Mouse (Mus musculus): ENCODE results near the gene Gm30191. TPM values are rescaled to one million over a fixed set of nuclear protein-coding genes. Genes with fewer than 3 reads are reported as not detected.
A peak's percentile ranks its signal among the peaks of the same experiment; 100 is the strongest.

The Gm30191 gene
- polyA plus RNA-seq, 1 experiment from 2014 or later: not detected

- ChIA-PET CTCF (interaction anchor here (0.9 to 1.7 kb wide), 2 partner anchors 17 to 51 kb away, joined by 3 to 4 read pairs; partner anchors contain the start of gene Cep85), POLR2A (no interaction called here)
- no peak for ATAC-seq
- in situ Hi-C loops (cut with MboI; ENCODE audit: low pct_unique_long_range_greater_than_20kb): no loop called here
- DNase-seq (ENCODE audit: low read depth, low spot score): no peak
- TF ChIP-seq CTCF (IDR thresholded peaks at IDR 0.05): no peak
- no peaks in the 10 kb centered on the region for H3K27me3 ChIP-seq
These were observed 9.0 kb upstream of the Gm30191 start for GRCm38 (mm10) chr4:134237582-134238278.

GRCm38 (mm10) chr4:134238279-134238651 lies 8.5 kb upstream of the Gm30191 start, which contains the start of gene Cnksr1:
Cnksr1 (minus strand) TSS chr4:134238399.
- CTCF ChIA-PET: interaction anchor here (0.9 to 1.7 kb wide), 2 partner anchors 17 to 51 kb away, joined by 3 to 4 read pairs; partner anchors contain the start of gene Cep85
- no peak for TF ChIP-seq CTCF (IDR thresholded peaks at IDR 0.05)
- H3K27me3 ChIP-seq: no peaks in the 10 kb centered on the region
- DNase-seq (ENCODE audit: low read depth, low spot score) (no peak), ATAC-seq (peak; percentile 44)
- POLR2A ChIA-PET: no interaction called here
- in situ Hi-C loops (cut with MboI; ENCODE audit: low pct_unique_long_range_greater_than_20kb): no loop called here

- POLR2A ChIA-PET: no interaction called here
- no peak for DNase-seq (ENCODE audit: low read depth, low spot score)
- in situ Hi-C loops (cut with MboI; ENCODE audit: low pct_unique_long_range_greater_than_20kb): no loop called here
- TF ChIP-seq CTCF (IDR thresholded peaks at IDR 0.05): no peak
- CTCF ChIA-PET: interaction anchor here (1.7 kb wide), 1 partner anchor 18 kb away, joined by 3 read pairs; no protein-coding TSS in a partner anchor
- no peak for ATAC-seq
- H3K27me3 ChIP-seq: no peaks in the 10 kb centered on the region
These were observed 8.0 kb upstream of the Gm30191 start for GRCm38 (mm10) chr4:134238686-134239085.

- in situ Hi-C loops (cut with MboI; ENCODE audit: low pct_unique_long_range_greater_than_20kb): loop anchor here (5.0 to 10.0 kb wide), 2 partner anchors 56 to 149 kb away; partner anchors contain the start of genes Cd52 and Cep85
- ChIA-PET CTCF (interaction anchor here (1.2 kb wide), 1 partner anchor 57 kb away, joined by 3 read pairs; the partner anchor contains the start of gene Cep85), POLR2A (no interaction called here)
- no peak for TF ChIP-seq CTCF (IDR thresholded peaks at IDR 0.05)
- H3K27me3 ChIP-seq: no peaks in the 10 kb centered on the region
- DNase-seq (ENCODE audit: low read depth, low spot score) (no peak), ATAC-seq (no peak)
These were observed 3.1 kb upstream of the Gm30191 start, which contains the start of gene E130218I03Rik for GRCm38 (mm10) chr4:134243516-134244250. E130218I03Rik (plus strand) TSS chr4:134243662.

GRCm38 (mm10) chr4:134245148-134245843 lies 1.4 kb upstream of the Gm30191 start, which contains the start of gene Zfp593:
Zfp593 (minus strand) TSS chr4:134245592.
- ChIA-PET CTCF (interaction anchor here (1.1 to 2.4 kb wide), 2 partner anchors 18 to 61 kb away, joined by 4 to 6 read pairs; no protein-coding TSS in a partner anchor), POLR2A (no interaction called here)
- peak; percentile 49 for DNase-seq (ENCODE audit: low read depth, low spot score)
- in situ Hi-C loops (cut with MboI; ENCODE audit: low pct_unique_long_range_greater_than_20kb): loop anchor here (10.0 kb wide), 1 partner anchor 150 kb away; the partner anchor contains the start of gene Cd52
- peaks cover 5% of the 10 kb centered on the region for H3K27me3 ChIP-seq
- TF ChIP-seq CTCF (IDR thresholded peaks at IDR 0.05): no peak
- ATAC-seq: no peak

GRCm38 (mm10) chr4:134246256-134246655 lies 479 bp upstream of the Gm30191 start:
- ChIA-PET POLR2A (interaction anchor here (1.0 kb wide), 1 partner anchor 64 kb away, joined by 3 read pairs; no protein-coding TSS in a partner anchor), CTCF (interaction anchor here (1.1 to 2.4 kb wide), 4 partner anchors 17 to 62 kb away, joined by 3 to 6 read pairs (median 4); partner anchors contain the start of gene Cep85)
- ATAC-seq (no peak), DNase-seq (ENCODE audit: low read depth, low spot score) (no peak)
- in situ Hi-C loops (cut with MboI; ENCODE audit: low pct_unique_long_range_greater_than_20kb): loop anchor here (10.0 kb wide), 1 partner anchor 151 kb away; the partner anchor contains the start of gene Cd52
- no peak for TF ChIP-seq CTCF (IDR thresholded peaks at IDR 0.05)
- peaks cover 11% of the 10 kb centered on the region for H3K27me3 ChIP-seq

GRCm38 (mm10) chr4:134249651-134250050 lies 2.9 kb downstream of the Gm30191 start:
- H3K27me3 ChIP-seq: peaks cover 21% of the 10 kb centered on the region
- ChIA-PET POLR2A (no interaction called here), CTCF (interaction anchor here (0.9 to 1.4 kb wide), 3 partner anchors 14 to 81 kb away, joined by 3 to 4 read pairs (median 4); no protein-coding TSS in a partner anchor)
- no peak for TF ChIP-seq CTCF (IDR thresholded peaks at IDR 0.05)
- DNase-seq (ENCODE audit: low read depth, low spot score) (no peak), ATAC-seq (no peak)
- in situ Hi-C loops (cut with MboI; ENCODE audit: low pct_unique_long_range_greater_than_20kb): loop anchor here (10.0 kb wide), 1 partner anchor 155 kb away; the partner anchor contains the start of gene Cd52

- DNase-seq (ENCODE audit: low read depth, low spot score): no peak
- no peak for TF ChIP-seq CTCF (IDR thresholded peaks at IDR 0.05)
- ChIA-PET POLR2A (no interaction called here), CTCF (interaction anchor here (0.9 to 1.5 kb wide), 4 partner anchors 14 to 82 kb away, joined by 3 to 6 read pairs (median 4); no protein-coding TSS in a partner anchor)
- H3K27me3 ChIP-seq: peaks cover 21% of the 10 kb centered on the region
- in situ Hi-C loops (cut with MboI; ENCODE audit: low pct_unique_long_range_greater_than_20kb): no loop called here
- ATAC-seq: no peak
These were observed 3.6 kb downstream of the Gm30191 start for GRCm38 (mm10) chr4:134250116-134250929.

- peaks cover 21% of the 10 kb centered on the region for H3K27me3 ChIP-seq
- CTCF ChIA-PET: interaction anchor here (1.2 to 1.5 kb wide), 2 partner anchors 42 to 83 kb away, joined by 3 to 6 read pairs; no protein-coding TSS in a partner anchor
- in situ Hi-C loops (cut with MboI; ENCODE audit: low pct_unique_long_range_greater_than_20kb): no loop called here
- ATAC-seq (no peak), DNase-seq (ENCODE audit: low read depth, low spot score) (no peak)
- POLR2A ChIA-PET: no interaction called here
- TF ChIP-seq CTCF (IDR thresholded peaks at IDR 0.05): no peak
These were observed 4.2 kb downstream of the Gm30191 start for GRCm38 (mm10) chr4:134250930-134251240.
